Mouse (Mus musculus) stomach, embryonic 14.5 days (tissue): ENCODE data around the gene Ets1. TPM values are rescaled to one million over a fixed set of nuclear protein-coding genes. Genes with fewer than 3 reads are reported as not detected.

ENCODE experiments used
- ATAC-seq: fragments of 200-750 bp; cut with Nextera tagmentation; 2 replicates; pipeline ENCODE4 v1.8.0; 2017; ENCODE audit warnings: low read depth, moderate TSS enrichment; ENCODE audit not compliant: insufficient number of reproducible peaks, insufficient read depth, low FRiP score
- H3K27ac ChIP-seq: fragments of 300-500 bp; sonication (generic); 2 replicates; pipeline ENCODE4 v1.5.1; 2014; ENCODE audit warnings: mild to moderate bottlenecking, low read length, moderate library complexity, mixed read lengths
- H3K27me3 ChIP-seq: fragments of 300-500 bp; sonication (generic); 2 replicates; pipeline ENCODE4 v1.6.1; 2014; ENCODE audit warnings: low read length, control low read depth, mixed read lengths; ENCODE audit not compliant: control insufficient read depth, insufficient read depth
- H3K36me3 ChIP-seq: fragments of 300-500 bp; sonication (generic); 2 replicates; pipeline ENCODE4 v1.6.1; 2014; ENCODE audit warnings: mild to moderate bottlenecking, control low read depth, low read length, moderate library complexity, mixed read lengths; ENCODE audit not compliant: control insufficient read depth, insufficient read depth
- H3K4me1 ChIP-seq: fragments of 300-500 bp; sonication (generic); 2 replicates; pipeline ENCODE4 v1.6.1; 2014; ENCODE audit warnings: low read length, control low read depth, mixed read lengths; ENCODE audit not compliant: control insufficient read depth, insufficient read depth
- H3K4me2 ChIP-seq: fragments of 300-500 bp; sonication (generic); replicated peaks from 2 replicates; pipeline ENCODE4 v1.6.1; 2014; ENCODE audit warnings: low read depth, low read length, control low read depth
- H3K4me3 ChIP-seq: fragments of 300-500 bp; sonication (generic); 2 replicates; pipeline ENCODE4 v1.5.1; 2014; ENCODE audit warnings: low read depth, low read length, control low read depth
- H3K9ac ChIP-seq: fragments of 300-500 bp; sonication (generic); replicated peaks from 2 replicates; pipeline ENCODE4 v1.6.1; 2014; ENCODE audit warnings: low read depth, mild to moderate bottlenecking, control low read depth, low read length, moderate library complexity, mixed read lengths
- H3K9me3 ChIP-seq: fragments of 300-500 bp; sonication (generic); 2 replicates; pipeline ENCODE4 v1.6.1; 2016; ENCODE audit warnings: low read depth, low read length, control low read depth; ENCODE audit not compliant: control insufficient read depth
- WGBS: fragments of 180-500 bp; shearing (Covaris S2); extraction: QIAGEN DNeasy Blood & Tissue Kit; methylation state at CpG from one replicate; pipeline ENCODE4 v1.1.7; 2014; 5-methylcytosine and 5-hydroxymethylcytosine counted together
- polyA plus RNA-seq: library from polyadenylated mRNA; unstranded; fragments of >200 nt; fragmentation: Nextera tagmentation; extraction: Ambion mirVana; gene quantifications from 2 replicates; pipeline ENCODE4 v1.2.1, GENCODE M21; 2014

The Ets1 gene
- polyA plus RNA-seq, 1 experiment from 2014 or later: 40.9 TPM

- Histone ChIP-seq H3K9me3 (0 out of 2 replicates have a peak, but pooled peaks cover 3% of the 10 kb centered on the region), H3K4me3 (no peak overlapping the region), H3K4me2 (no peak overlapping the region), H3K27ac (no peak overlapping the region), H3K36me3 (peaks cover 8% of the 10 kb centered on the region; the same call in 1 of the 2 replicates), H3K4me1 (0 out of 2 replicates have a peak, but pooled peaks cover 1% of the 10 kb centered on the region), H3K27me3 (no peaks in the 10 kb centered on the region), H3K9ac (no peak overlapping the region)
- ATAC-seq: no peak
- WGBS: 95% methylated on average over 2 of the region's 2 CpGs
These were observed 91.0 kb downstream of the Ets1 start for GRCm38 (mm10) chr9:32727058-32727457.

- peaks cover 11% of the 10 kb centered on the region; the same call in 1 of the 2 replicates for H3K36me3 ChIP-seq
- no peaks in the 10 kb centered on the region for H3K4me1 ChIP-seq
- 0 out of 2 replicates have a peak, but pooled peaks cover 3% of the 10 kb centered on the region for H3K9me3 ChIP-seq
- H3K9ac ChIP-seq: no peak overlapping the region
- 91% methylated on average over 7 of the region's 7 CpGs for WGBS
- no peak overlapping the region for H3K4me3 ChIP-seq
- no peak overlapping the region for H3K27ac ChIP-seq
- no peaks in the 10 kb centered on the region for H3K27me3 ChIP-seq
- ATAC-seq: no peak
- H3K4me2 ChIP-seq: no peak overlapping the region
These were observed 92.3 kb downstream of the Ets1 start for GRCm38 (mm10) chr9:32728306-32728705.

DNA sequence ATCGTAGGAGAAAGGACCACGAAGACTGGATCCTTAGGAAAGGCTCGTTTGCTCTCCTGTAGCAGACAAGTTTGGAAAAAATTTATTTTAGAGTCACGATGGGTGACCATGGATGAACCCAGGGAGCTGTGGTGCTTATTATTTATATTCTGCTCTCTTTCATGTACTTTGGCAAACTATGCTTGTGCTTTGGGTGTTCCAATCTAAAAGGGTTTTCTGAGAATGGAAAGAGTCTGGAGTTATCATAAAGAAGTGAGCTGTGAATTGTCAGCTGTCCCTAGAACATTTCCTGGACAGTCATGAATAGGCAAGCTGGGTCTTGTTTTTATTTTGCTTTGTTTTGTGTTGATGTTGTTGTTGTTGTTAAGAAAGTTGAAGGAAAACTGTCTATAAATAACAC is 92.8 kb downstream of the Ets1 start:
- no peak overlapping the region for H3K4me3 ChIP-seq
- no peak overlapping the region for H3K27ac ChIP-seq
- no peak for ATAC-seq
- H3K4me1 ChIP-seq: no peaks in the 10 kb centered on the region
- 87% methylated on average over 4 of the region's 4 CpGs for WGBS
- H3K36me3 ChIP-seq: peaks cover 16% of the 10 kb centered on the region; the same call in 1 of the 2 replicates
- no peak overlapping the region for H3K9ac ChIP-seq
- no peaks in the 10 kb centered on the region for H3K27me3 ChIP-seq
- H3K4me2 ChIP-seq: no peak overlapping the region
- 0 out of 2 replicates have a peak, but pooled peaks cover 3% of the 10 kb centered on the region for H3K9me3 ChIP-seq

GRCm38 (mm10) chr9:32729207-32729606 is 93.2 kb downstream of the Ets1 start:
- H3K36me3 ChIP-seq: peaks cover 19% of the 10 kb centered on the region; the same call in 1 of the 2 replicates

GRCm38 (mm10) chr9:32730001-32730655 is 94.1 kb downstream of the Ets1 start:
- Histone ChIP-seq H3K4me2 (no peak overlapping the region), H3K36me3 (peaks cover 28% of the 10 kb centered on the region), H3K9ac (no peak overlapping the region), H3K27ac (no peak overlapping the region), H3K4me3 (no peak overlapping the region), H3K27me3 (no peaks in the 10 kb centered on the region), H3K4me1 (no peaks in the 10 kb centered on the region), H3K9me3 (0 out of 2 replicates have a peak, but pooled peaks cover 3% of the 10 kb centered on the region)
- ATAC-seq: no peak
- 85% methylated on average over 9 of the region's 9 CpGs for WGBS

More at GRCm38 (mm10) chr9:32729207-32729606, 93.2 kb downstream of the Ets1 start:
- ATAC-seq: no peak
- H3K9me3 ChIP-seq: 0 out of 2 replicates have a peak, but pooled peaks cover 3% of the 10 kb centered on the region
- no peak overlapping the region for H3K9ac ChIP-seq
- H3K4me3 ChIP-seq: no peak overlapping the region
- H3K4me1 ChIP-seq: no peaks in the 10 kb centered on the region
- no peak overlapping the region for H3K4me2 ChIP-seq
- WGBS: 69% methylated on average over 4 of the region's 4 CpGs
- no peaks in the 10 kb centered on the region for H3K27me3 ChIP-seq
- no peak overlapping the region for H3K27ac ChIP-seq

DNA sequence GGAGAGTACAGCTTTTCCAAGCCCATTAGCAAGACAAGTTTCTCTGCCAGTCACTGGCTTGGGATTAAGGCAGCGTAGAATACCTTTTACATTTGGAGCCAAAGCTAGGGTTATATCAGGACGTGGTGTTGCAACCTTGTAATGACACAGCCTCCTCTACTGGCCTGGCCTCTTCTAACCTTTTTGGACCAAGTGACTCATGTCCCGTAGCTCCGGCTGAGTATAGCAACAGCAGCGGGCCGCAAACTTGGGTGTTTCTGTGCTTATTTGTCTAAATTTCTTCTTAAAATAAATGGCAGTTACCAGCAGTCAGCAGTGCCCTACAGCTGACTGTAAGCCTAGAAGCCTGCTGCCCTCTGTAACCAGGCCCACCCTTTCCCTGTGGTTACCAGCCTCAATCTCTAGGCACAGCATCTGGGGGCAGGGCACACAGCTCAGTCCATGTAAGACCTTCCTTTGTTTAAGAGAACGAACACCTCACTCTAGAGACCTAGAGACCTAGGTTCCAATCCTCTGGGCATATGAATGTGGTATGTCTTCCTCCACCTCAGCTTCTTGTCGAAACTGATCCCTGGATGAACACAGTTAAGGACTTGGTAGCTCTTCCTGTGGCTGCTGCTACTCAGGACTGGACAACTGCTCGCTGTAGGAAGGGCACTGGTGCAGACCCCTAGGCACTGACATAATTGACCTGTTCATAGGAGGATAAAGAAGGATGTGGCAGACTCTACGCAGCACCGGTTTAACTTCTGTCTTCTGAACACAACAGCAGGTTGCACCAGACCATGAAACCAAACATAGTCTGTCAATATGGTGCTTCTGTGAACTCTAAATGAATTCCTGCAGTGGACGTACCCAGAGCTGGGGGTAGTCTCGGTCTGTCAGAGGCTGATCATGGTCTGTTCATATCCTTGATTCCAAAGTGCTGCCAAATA is 94.9 kb downstream of the Ets1 start:
- H3K4me2 ChIP-seq: no peak overlapping the region
- no peak for ATAC-seq
- H3K27me3 ChIP-seq: no peaks in the 10 kb centered on the region
- 81% methylated on average over 13 of the region's 13 CpGs for WGBS
- H3K9ac ChIP-seq: no peak overlapping the region
- no peak overlapping the region for H3K27ac ChIP-seq
- H3K9me3 ChIP-seq: 0 out of 2 replicates have a peak, but pooled peaks cover 3% of the 10 kb centered on the region
- no peaks in the 10 kb centered on the region for H3K4me1 ChIP-seq
- H3K36me3 ChIP-seq: peaks cover 29% of the 10 kb centered on the region
- H3K4me3 ChIP-seq: no peak overlapping the region

GRCm38 (mm10) chr9:32731787-32732186 is 95.8 kb downstream of the Ets1 start:
- no peak overlapping the region for H3K9ac ChIP-seq
- no peak overlapping the region for H3K27ac ChIP-seq
- no peak overlapping the region for H3K4me2 ChIP-seq
- H3K4me1 ChIP-seq: no peaks in the 10 kb centered on the region
- ATAC-seq: no peak
- WGBS: 47% methylated on average over 9 of the region's 9 CpGs
- no peak overlapping the region for H3K4me3 ChIP-seq
- no peaks in the 10 kb centered on the region for H3K27me3 ChIP-seq
- H3K36me3 ChIP-seq: peaks cover 31% of the 10 kb centered on the region
- H3K9me3 ChIP-seq: 0 out of 2 replicates have a peak, but pooled peaks cover 1% of the 10 kb centered on the region

GRCm38 (mm10) chr9:32735071-32735470 is 99.0 kb downstream of the Ets1 start:
- no peak for ATAC-seq
- Histone ChIP-seq H3K4me2 (no peak overlapping the region), H3K9me3 (no peaks in the 10 kb centered on the region), H3K4me1 (no peaks in the 10 kb centered on the region), H3K27me3 (no peaks in the 10 kb centered on the region), H3K4me3 (no peak overlapping the region), H3K27ac (no peak overlapping the region), H3K36me3 (peaks cover 37% of the 10 kb centered on the region), H3K9ac (no peak overlapping the region)
- WGBS: 88% methylated on average over 7 of the region's 7 CpGs
